Mouse (Mus musculus): ENCODE data around the gene Ctsh. TPM values are rescaled to one million over a fixed set of nuclear protein-coding genes. Genes with fewer than 3 reads are reported as not detected.
"Not testable (repeated sequence)": the region's sequence is repeated elsewhere in the genome, so short reads cannot be mapped to it uniquely, and the experiment has no call there.

Ctsh gene
- total RNA-seq, 1 experiment from 2014 or later = 19.2 TPM

DNA sequence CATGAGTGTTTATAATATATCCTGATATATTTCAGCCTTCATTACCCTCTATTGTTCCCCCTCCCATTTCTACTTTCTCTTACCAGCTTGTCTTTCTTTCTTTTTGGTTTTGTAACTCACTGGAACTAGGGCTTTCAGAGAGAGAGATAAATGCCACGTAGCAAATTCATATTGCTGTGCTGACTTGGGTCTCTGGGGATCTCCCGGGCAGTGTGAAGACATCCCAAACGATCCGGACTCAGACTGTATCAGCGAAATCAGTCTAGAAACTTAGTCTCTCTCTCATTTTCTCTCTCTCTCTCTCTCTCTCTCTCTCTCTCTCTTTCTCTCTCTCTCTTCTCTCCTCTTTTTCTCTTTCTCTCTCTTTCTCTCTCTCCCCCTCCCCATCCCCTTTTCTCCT lies 1.5 kb downstream of the Ctsh start:
- no peak for ATAC-seq (replicated peaks; ENCODE audit: low read depth, poor library complexity, severe bottlenecking)

GRCm38 (mm10) chr9:90055911-90056310 lies 2.0 kb downstream of the Ctsh start:
- ATAC-seq (replicated peaks; ENCODE audit: low read depth, poor library complexity, severe bottlenecking) = no peak

GRCm38 (mm10) chr9:90056716-90057115 lies 2.8 kb downstream of the Ctsh start:
- no peak for ATAC-seq (replicated peaks; ENCODE audit: low read depth, poor library complexity, severe bottlenecking)

DNA sequence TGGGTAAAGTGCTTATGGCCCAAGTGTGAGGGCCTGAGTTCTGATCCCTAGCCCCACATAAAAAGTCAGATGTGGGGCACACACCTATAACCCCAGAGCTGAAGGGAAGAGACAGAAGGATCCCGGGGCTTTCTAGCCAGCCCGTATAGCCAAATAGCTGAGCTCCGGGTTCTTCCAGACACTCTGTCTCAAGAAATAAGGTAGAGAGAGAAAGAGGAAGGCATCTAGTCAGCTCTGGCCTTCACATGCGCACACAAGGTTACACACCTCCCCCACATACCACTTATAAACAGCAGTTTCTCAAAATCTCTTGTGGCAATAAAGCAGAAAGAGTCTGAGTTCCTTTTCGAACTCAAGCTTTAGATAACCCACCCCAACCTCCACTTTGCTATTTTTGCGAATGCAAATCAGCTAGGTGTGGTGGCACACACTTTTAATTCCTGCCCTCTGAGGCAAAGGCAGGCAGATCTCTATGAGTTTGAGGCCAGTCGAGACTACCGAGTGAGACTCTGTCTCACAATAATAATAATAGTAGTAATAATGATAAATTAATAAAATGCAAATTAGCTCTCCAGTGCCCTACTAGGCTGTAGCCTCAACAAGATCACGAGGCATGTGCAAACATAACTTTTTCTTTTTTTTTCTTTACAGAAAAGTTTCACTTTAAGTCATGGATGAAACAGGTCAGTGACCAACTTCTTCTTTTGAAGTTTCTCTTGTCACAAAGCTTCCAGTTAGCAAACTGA lies 6.0 kb downstream of the Ctsh start:
- ATAC-seq (replicated peaks; ENCODE audit: low read depth, poor library complexity, severe bottlenecking) = peak; percentile 67

DNA sequence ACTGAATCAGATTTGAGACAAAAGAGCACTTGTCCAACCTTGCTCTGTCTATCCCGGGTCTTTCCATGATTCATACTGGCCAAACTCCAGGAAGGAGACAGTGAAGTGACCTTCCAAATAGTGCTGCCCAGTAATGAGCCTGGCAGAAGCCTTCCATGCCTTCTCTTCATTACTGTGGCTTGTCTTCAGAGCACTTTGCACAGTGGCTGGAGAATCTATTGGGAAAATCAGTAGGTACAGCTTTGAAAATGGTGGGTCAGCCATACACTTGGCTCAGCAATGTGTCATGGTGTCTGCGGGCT lies 6.6 kb downstream of the Ctsh start:
- no peak for ATAC-seq (replicated peaks; ENCODE audit: low read depth, poor library complexity, severe bottlenecking)

DNA sequence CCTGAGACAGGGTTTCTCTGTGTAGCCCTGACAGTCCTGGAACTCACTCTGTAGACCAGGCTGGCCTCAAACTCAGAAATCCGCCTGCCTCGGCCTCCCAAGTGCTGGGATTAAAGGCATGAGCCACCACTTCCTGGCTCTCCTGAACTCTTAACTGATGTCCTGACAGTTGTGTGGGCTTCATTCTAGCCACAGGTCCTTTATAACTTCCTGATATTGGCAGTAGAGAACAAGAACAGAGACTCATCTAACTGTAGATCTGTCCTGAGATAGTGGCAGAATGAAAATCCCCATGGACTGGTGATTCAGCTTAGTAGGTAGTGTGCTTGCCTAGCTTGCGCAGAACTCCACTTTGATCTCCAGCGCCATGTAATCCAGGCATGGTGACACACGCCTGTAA lies 7.0 kb downstream of the Ctsh start:
- peak; percentile 63 for ATAC-seq (replicated peaks; ENCODE audit: low read depth, poor library complexity, severe bottlenecking)

- peak; percentile 45 for ATAC-seq (replicated peaks; ENCODE audit: low read depth, poor library complexity, severe bottlenecking)
Observed at GRCm38 (mm10) chr9:90067341-90067740, 13.4 kb downstream of the Ctsh start.

DNA sequence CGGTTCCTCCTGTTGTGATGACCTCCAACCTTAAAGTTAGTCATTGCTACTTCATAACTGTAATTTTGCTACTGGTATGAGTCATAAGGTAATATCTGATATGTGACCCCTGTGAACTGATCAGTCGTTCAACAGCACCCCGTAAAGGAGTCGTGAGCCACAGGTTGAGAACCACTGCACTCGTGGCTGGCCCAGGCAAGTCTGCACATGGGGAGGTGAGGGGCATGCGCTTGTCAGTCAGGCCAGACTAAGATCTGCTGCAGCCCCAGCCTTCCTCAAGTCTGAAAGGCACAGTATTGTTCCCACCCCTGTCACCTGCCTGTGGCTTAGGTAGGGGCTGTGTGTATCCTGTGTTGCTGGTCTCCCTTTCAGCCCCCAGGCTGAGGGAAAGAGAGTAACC lies 14.8 kb downstream of the Ctsh start:
- ATAC-seq (replicated peaks; ENCODE audit: low read depth, poor library complexity, severe bottlenecking) = no peak

DNA sequence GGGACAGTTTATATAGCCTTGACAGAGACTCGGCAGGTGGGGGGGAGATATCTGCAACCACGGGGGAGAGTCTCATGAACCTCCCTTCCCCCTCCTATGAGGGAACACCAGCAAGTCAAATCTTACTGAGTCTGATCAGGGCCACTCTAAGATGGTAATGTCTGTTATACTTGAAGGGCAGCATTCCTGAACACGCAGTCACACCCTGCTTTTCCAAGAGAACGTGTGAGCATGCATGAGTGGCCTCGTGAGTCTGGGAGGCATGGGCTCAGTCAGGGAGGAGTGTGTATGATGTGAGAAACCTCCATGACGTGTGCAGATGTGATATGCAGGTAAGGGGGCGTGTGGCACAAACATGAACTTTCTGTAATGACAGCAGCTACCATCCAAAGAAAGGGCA lies 15.5 kb downstream of the Ctsh start:
- ATAC-seq (replicated peaks; ENCODE audit: low read depth, poor library complexity, severe bottlenecking) = no peak

DNA sequence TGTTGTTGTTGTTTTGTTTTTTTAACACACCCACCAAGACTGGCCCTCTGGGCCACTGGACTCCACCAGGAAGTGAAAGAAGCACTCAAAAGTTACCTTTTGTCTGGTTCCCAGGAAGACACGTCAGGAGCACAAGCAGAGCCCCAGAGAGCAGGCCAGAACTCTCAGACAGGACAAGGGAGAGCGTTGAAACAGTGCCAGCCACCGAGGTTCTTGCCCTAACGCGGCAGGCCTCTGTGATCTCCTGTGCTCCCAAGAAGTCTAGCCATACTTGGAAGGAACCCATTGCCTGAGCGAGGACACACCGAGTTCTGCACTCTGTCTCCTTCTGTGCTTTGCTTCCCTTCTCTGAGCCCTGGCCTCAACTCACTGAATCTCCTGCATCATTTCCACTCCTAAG lies 16.2 kb downstream of the Ctsh start:
- ATAC-seq (replicated peaks; ENCODE audit: low read depth, poor library complexity, severe bottlenecking) = no peak

DNA sequence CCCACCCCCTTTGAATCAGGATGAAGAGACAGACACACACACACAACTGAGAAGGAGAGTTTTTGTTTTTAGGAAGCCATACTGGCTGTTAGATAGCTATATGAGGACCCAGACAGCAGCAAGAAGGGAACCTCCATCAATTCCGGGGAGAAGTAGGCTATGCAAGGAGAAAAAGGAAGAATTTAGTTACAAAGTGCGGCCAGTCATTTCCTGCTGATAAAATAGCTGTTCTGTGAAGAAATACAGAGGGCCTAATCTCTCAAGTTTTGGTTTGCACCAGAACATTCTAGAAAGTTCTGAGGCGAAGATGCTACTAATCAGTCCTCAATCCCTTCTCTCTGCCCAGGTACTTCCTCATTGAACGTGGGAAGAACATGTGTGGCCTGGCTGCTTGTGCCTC lies 21.4 kb downstream of the Ctsh start:
- ATAC-seq (replicated peaks; ENCODE audit: low read depth, poor library complexity, severe bottlenecking) = peak; percentile 60

DNA sequence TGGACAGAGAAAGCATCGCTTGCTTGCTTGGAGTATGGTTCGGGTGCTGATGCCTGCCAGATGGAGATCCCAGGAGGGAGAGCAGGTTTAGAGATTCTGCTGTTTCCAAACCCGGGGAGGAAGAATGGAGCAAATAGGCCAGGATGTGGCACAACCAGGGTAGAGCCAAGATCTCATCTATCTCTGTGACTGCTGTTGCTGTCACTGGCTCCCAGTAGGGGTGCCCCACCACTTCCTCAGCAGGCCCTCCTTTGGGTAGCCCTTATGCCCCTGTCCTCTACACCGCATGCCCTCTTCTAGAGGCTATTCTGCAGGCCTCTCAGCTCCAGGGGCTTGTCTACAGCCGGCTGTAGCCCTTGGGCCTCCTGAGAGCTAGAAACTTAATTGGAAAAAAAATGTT lies 22.2 kb downstream of the Ctsh start:
- ATAC-seq (replicated peaks; ENCODE audit: low read depth, poor library complexity, severe bottlenecking) = peak; percentile 24; the same call in 1 of the 2 replicates

DNA sequence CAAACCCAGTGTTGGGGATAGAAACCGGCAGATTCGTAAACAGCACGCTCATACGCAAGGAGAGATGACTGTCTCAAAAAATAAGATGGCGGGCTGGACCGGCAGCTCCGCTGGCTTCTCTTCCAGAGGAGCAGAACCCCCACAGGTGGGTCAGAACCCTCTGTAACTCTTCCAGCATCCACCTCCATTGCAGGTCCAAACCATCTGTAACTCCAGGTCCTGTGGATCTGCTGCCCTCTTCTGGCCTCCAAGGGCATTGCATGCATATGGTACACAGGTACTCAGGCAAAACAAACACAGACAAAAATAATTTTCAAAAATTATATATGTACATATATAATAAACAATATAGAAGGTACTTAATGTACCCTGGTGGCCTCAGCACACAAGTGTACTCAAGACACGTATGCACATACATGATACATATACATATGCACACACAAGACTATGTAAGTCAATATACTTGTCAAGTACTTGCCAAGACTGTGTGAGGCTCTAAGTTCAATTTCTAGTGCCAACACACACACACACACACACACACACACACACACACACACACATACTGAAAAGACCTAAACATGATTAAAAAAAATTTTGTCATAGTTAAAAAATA lies 23.0 kb downstream of the Ctsh start:
- peak; percentile 70 for ATAC-seq (replicated peaks; ENCODE audit: low read depth, poor library complexity, severe bottlenecking)

DNA sequence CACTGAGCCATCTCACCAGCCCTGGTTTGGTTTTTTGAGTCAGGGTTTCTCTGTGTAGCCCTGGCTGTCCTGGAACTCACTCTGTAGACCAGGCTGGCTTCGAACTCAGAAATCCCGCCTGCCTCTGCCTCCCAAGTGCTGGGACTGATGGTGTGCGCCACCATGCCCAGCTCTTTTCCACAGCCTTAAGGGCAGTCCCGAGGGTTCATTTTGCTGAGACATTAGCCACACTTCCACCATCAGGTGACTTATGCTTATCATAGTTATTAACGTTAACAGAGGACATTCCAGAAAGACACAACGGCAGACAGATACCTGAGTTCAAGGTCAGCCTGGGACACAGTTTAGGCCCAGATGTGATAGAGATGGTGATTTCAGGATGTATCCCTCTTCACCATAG lies 28.0 kb downstream of the Ctsh start:
- not testable (repeated sequence) for ATAC-seq (replicated peaks; ENCODE audit: low read depth, poor library complexity, severe bottlenecking)

- ATAC-seq (replicated peaks; ENCODE audit: low read depth, poor library complexity, severe bottlenecking) = no peak
Observed at GRCm38 (mm10) chr9:90082992-90083391, 29.0 kb downstream of the Ctsh start.

DNA sequence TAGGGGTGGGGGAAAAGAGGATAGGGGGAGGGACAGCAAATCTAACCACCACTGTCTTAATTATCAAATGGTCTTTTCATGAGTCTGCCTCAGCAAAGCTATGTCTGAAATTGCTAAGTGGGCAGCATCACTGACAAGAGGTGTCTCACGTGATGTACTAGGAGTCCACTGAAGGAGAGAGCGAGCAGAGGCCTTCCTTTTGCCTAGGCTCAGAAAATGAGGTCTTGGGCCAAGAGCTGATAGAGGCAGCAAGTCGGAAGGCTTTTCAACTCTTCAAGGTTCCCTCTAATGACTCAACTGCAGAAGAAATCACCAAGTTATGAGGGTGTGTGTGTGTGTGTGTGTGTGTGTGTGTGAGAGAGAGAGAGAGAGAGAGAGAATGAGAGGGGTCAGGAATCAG lies 30.2 kb downstream of the Ctsh start:
- ATAC-seq (replicated peaks; ENCODE audit: low read depth, poor library complexity, severe bottlenecking) = no peak

DNA sequence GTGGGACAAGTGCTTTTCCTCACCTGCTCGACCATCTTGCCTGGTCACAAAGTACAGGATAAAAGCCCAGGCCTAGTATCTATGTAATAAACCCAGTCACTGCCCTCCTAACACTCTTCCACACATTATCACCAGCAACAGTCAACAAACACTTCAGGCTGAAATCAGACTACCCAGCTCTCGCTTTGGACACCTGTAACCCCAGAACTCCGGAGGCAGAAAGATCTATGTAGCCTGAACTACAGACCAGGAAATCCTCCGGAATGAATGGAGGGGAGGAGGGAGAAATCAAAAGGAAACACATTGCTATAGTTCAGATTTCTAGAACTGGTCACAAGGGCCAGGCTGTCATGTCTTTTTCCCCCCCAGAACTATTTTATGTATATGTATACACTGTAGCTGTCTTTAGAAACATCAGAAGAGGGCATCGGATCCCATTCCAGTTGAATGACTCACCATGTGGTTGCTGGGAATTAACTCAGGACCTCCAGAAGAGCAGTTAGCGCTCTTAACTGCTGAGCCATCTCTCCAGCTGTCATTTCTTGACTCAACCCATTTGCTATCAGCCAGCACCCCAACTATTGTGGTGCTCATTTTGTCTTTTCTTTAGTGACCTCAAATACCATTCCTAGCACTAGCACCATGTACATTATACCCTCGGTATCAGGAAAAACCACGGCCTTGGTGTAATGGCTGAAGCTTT lies 31.0 kb downstream of the Ctsh start:
- ATAC-seq (replicated peaks; ENCODE audit: low read depth, poor library complexity, severe bottlenecking) = peak; percentile 33

DNA sequence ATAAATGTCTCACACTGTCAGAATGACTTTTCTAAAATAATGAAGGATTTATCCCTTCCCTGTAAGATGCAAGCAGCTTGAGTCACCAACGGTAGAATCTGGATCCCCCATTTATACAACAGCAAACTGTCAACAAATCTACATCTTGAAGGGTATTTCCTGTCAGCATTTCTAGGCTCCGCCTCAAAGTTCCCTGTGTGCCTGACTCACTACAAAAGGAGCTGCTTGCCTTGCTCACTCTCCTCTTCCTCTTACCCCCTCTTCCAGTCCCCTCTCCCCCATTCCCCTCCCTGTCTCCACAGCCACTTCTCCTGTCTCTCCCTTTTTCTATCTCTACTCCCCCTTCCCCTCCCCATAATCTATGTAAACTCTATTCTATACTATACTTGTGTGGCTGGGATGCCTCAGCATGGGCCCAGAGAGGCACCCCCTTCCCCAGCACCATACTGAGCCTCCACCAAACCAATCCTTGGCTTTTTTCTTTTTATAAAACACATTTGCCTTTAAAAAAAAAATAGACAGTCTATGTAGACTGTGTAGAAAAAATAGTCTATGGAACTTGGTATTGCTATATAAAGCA lies 34.0 kb downstream of the Ctsh start:
- ATAC-seq (replicated peaks; ENCODE audit: low read depth, poor library complexity, severe bottlenecking) = peak; percentile 51

DNA sequence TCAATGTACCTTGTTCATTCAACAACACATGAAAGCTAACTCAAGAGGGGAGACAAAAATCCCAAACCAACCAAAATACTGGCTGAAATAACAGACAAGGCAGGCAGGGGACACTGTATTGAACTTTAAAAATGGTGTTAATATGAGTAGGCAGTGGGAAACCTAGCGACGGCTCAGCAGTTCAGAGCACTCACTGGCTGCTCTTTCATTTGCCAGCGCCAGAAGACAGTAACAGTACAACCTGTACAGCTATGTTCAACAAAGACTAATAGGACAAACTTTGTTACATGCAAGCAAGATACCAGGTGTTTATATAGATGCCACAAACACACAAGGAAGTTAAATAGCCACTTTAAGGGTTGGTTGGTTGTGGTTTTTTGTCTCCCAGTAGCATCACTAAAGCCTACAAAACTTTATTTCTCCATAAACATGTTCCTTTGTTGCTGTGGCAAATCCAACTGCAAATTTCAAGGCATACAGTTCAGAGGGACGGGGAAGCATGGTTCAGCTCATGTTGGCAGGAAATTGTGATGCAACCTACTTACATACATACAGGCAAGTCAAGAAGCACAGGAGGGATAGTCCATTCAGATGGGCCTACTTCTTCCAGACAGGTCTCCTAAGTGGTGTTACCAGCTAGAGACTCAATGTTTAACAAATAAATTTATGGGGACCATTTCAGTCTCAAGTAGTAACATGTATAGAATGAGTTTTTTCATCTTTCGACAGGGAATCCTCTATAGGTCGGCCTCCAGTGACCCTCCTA lies 35.6 kb downstream of the Ctsh start:
- no peak for ATAC-seq (replicated peaks; ENCODE audit: low read depth, poor library complexity, severe bottlenecking)

DNA sequence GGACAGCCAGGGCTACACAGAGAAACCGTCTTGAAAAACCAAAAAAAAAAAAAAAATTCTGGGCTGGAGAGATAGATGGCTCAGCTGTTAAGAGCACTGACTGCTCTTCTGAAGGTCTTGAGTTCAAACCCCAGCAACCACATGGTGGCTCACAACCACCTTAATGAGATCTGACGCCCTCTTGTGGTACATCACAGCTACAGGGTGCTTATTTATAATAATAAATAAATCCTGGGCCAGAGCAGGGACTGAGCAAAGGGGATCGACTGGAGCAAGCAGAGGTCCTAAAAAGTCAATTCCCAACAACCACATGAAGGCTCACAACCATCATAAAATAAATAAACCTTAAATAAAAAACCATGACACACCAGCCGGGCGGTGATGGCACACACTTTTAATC lies 45.0 kb downstream of the Ctsh start:
- ATAC-seq (replicated peaks; ENCODE audit: low read depth, poor library complexity, severe bottlenecking) = 0 out of 2 replicates have a peak, but pooled peaks have one; percentile 32

Measured in common myeloid progenitor, adult 5-6 weeks (primary cell).